Mouse (Mus musculus): ENCODE results near the gene Nsmce3.

Gene Nsmce3

GRCm38 (mm10) chr7:64862978-64863377 is 9.8 kb downstream of the Nsmce3 start:
- no peak for DNase-seq (ENCODE audit: low read depth)

GRCm38 (mm10) chr7:64856526-64857082 is 16.2 kb downstream of the Nsmce3 start:
- no peak for DNase-seq (ENCODE audit: low read depth)

- DNase-seq (ENCODE audit: low read depth), result no peak
Observed at GRCm38 (mm10) chr7:64855976-64856375, 16.8 kb downstream of the Nsmce3 start.

- no peak for DNase-seq (ENCODE audit: low read depth)
Observed at GRCm38 (mm10) chr7:64855389-64855927, 17.3 kb downstream of the Nsmce3 start.

- no peak for DNase-seq (ENCODE audit: low read depth)
Observed at GRCm38 (mm10) chr7:64850791-64851190, 22.0 kb downstream of the Nsmce3 start.

- DNase-seq (ENCODE audit: low read depth), result no peak
Observed at GRCm38 (mm10) chr7:64847366-64847899, 25.4 kb downstream of the Nsmce3 start.

- no peak for DNase-seq (ENCODE audit: low read depth)
Observed at GRCm38 (mm10) chr7:64846061-64846460, 26.7 kb downstream of the Nsmce3 start.

- no peak for DNase-seq (ENCODE audit: low read depth)
Observed at GRCm38 (mm10) chr7:64840946-64841659, 31.7 kb downstream of the Nsmce3 start.

- DNase-seq (ENCODE audit: low read depth), result no peak
Observed at GRCm38 (mm10) chr7:64840576-64840895, 32.3 kb downstream of the Nsmce3 start.

GRCm38 (mm10) chr7:64839801-64840575 is 32.8 kb downstream of the Nsmce3 start:
- DNase-seq (ENCODE audit: low read depth), result no peak

- DNase-seq (ENCODE audit: low read depth), result no peak
Observed at GRCm38 (mm10) chr7:64839281-64839680, 33.5 kb downstream of the Nsmce3 start.

GRCm38 (mm10) chr7:64830214-64830995 is 42.4 kb downstream of the Nsmce3 start:
- DNase-seq (ENCODE audit: low read depth), result no peak

- no peak for DNase-seq (ENCODE audit: low read depth)
Observed at GRCm38 (mm10) chr7:64821081-64821480, 51.7 kb downstream of the Nsmce3 start.

- no peak for DNase-seq (ENCODE audit: low read depth)
Observed at GRCm38 (mm10) chr7:64819683-64820082, 53.1 kb downstream of the Nsmce3 start.

Data from c-Kit-positive CD71-negative TER-119-negative erythroid progenitor cells, embryonic 14.5 days (primary cell).